16 mouse cellular contexts compared by ENCODE assay signal in genomic region chr2:167840344-167840743, GRCm38 (mm10).
DNase-seq lines count a peak whose midpoint lies in the region; ATAC-seq and TF ChIP-seq lines count a peak whose summit lies in the region.
"Had no signal": no experiment of that assay in that cellular context is flagged by ENCODE, and none has a peak within 500 bp of the region (broad histone marks: within the 10 kb centered on the region; RNA-seq: fewer than 3 reads in every experiment).

No protein-coding gene starts in this region.

- H3K36me3 ChIP-seq in G1E (replicated peaks), result no peaks in the 10 kb centered on the region
- H3K36me3 ChIP-seq in kidney, embryonic 16.5 days (ENCODE audit: insufficient read depth, low read length), result no peaks in the 10 kb centered on the region
- H3K36me3 ChIP-seq: heart, embryonic 15.5 days; limb, embryonic 15.5 days; neural tube, embryonic 15.5 days had no signal

- no peak for TF ChIP-seq CTCF in G1E (IDR thresholded peaks at IDR 0.05; ENCODE audit: low read depth, low read length)

- DNase-seq in CD4-positive helper T cell, adult 2 months (ENCODE audit: low read depth, low spot score), result peak; percentile 69
- DNase-seq in G1E (ENCODE audit: low spot score), result peak; percentile 70
- DNase-seq in natural killer cell, adult 2 months (ENCODE audit: low spot score in 2 of 2), result peak; percentile 46 to 60
- DNase-seq in urinary bladder, postnatal 10 days (ENCODE audit: low spot score), result no peak
- no peak for DNase-seq in gastrocnemius, postnatal 36 days
- DNase-seq: cerebellum, adult 11-12 months; forebrain, postnatal 0 days; gastrocnemius, postnatal 25 days; retina, postnatal 1 day had no signal

- H3K9ac ChIP-seq in kidney, embryonic 16.5 days (replicated peaks; ENCODE audit: low read length), result no peak overlapping the region
- H3K9ac ChIP-seq: forebrain, postnatal 0 days; heart, embryonic 15.5 days; hindbrain, embryonic 14.5 days; limb, embryonic 15.5 days; neural tube, embryonic 15.5 days had no signal

- 88% methylated on average over 9 of the region's 9 CpGs for WGBS in kidney, embryonic 16.5 days

- intact Hi-C loops in gastrocnemius, postnatal 36 days (cut with DNase I), result no loop called here

- H3K9me3 ChIP-seq in G1E (replicated peaks), result peaks cover 1% of the 10 kb centered on the region
- H3K9me3 ChIP-seq in kidney, embryonic 16.5 days (ENCODE audit: low read length), result no peaks in the 10 kb centered on the region
- H3K9me3 ChIP-seq: heart, embryonic 15.5 days; limb, embryonic 15.5 days; neural tube, embryonic 15.5 days had no signal

- peak; percentile 54 for ATAC-seq in G1E (ENCODE audit: extremely low read depth, insufficient number of reproducible peaks, low FRiP score, poor library complexity, severe bottlenecking)
- ATAC-seq in inflammation-experienced regulatory T-cells, adult 6 months, result peak; percentile 81
- no peak for ATAC-seq in kidney, embryonic 16.5 days (ENCODE audit: low FRiP score, low TSS enrichment)
- ATAC-seq: forebrain, postnatal 0 days had no signal

- H3K4me2 ChIP-seq in kidney, embryonic 16.5 days (replicated peaks; ENCODE audit: low read depth, low read length), result no peak overlapping the region
- H3K4me2 ChIP-seq: heart, embryonic 15.5 days; hindbrain, embryonic 14.5 days; limb, embryonic 15.5 days; neural tube, embryonic 15.5 days had no signal

- H3K27me3 ChIP-seq in G1E (ENCODE audit: insufficient read depth, low read length), result peaks cover 39% of the 10 kb centered on the region
- no peaks in the 10 kb centered on the region for H3K27me3 ChIP-seq in kidney, embryonic 16.5 days (ENCODE audit: insufficient read depth, low read length)
- H3K27me3 ChIP-seq: heart, embryonic 15.5 days; limb, embryonic 15.5 days; neural tube, embryonic 15.5 days had no signal

- H3K4me3 ChIP-seq in G1E (ENCODE audit: low read depth, low read length), result peak overlapping the region; percentile 69; the same call in 1 of the 2 replicates
- no peak overlapping the region for H3K4me3 ChIP-seq in kidney, embryonic 16.5 days (ENCODE audit: low read length)
- H3K4me3 ChIP-seq: erythroblast, embryonic 14.5 days; heart, embryonic 15.5 days; limb, embryonic 15.5 days; neural tube, embryonic 15.5 days had no signal

- no peak overlapping the region for H3K27ac ChIP-seq in kidney, embryonic 16.5 days (ENCODE audit: low read length)
- H3K27ac ChIP-seq: heart, embryonic 15.5 days; hindbrain, embryonic 14.5 days; neural tube, embryonic 15.5 days had no signal

- peaks cover 84% of the 10 kb centered on the region for H3K4me1 ChIP-seq in G1E (ENCODE audit: insufficient read depth, low read depth, low read length)
- peaks cover 25% of the 10 kb centered on the region for H3K4me1 ChIP-seq in kidney, embryonic 16.5 days (ENCODE audit: insufficient read depth, low read length)

Comparison
In these comparisons a context has a peak if more than half of its experiments do, and no peak if none do; other contexts are left out.
1. DNase-seq: peak in CD4-positive helper T cell, adult 2 months (single experiment), G1E (single experiment) and natural killer cell, adult 2 months (2 of 2); none in urinary bladder, postnatal 10 days (single experiment) and gastrocnemius, postnatal 36 days (0 of 2).